Mouse (Mus musculus) MEL (cell line): ENCODE data around the gene Cldnd2. TPM values are rescaled to one million over a fixed set of nuclear protein-coding genes. Genes with fewer than 3 reads are reported as not detected.

Experiments used
- DNase-seq: peaks from one replicate; pipeline ENCODE4 v3.0.0; 2011; ENCODE audit warnings: low read depth, low spot score
- H3K27ac ChIP-seq: 2 replicates; pipeline ENCODE4 v1.5.1; 2012; ENCODE audit warnings: low read depth, mild to moderate bottlenecking, control low read depth, low read length, moderate library complexity; ENCODE audit not compliant: control insufficient read depth
- H3K27me3 ChIP-seq, 2 experiments: fragments of 150-350 bp in 1 of 2; sonication (generic) in 1 of 2; 2 replicates each; pipeline ENCODE4 v1.6.1; 2012; ENCODE audit warnings: low read length in 2 of 2, mild to moderate bottlenecking in 2 of 2, improper control_type of control experiment in 1 of 2, moderate library complexity in 1 of 2; ENCODE audit not compliant: insufficient read depth in 2 of 2, control insufficient read depth in 1 of 2
- H3K36me3 ChIP-seq, 2 experiments: 2 replicates each; pipeline ENCODE4 v1.6.1; 2012 to 2014; ENCODE audit warnings: low read length in 2 of 2, improper control_type of control experiment in 1 of 2, inconsistent platforms in 1 of 2, mild to moderate bottlenecking in 1 of 2; ENCODE audit not compliant: insufficient read depth in 2 of 2, control insufficient read depth in 1 of 2
- H3K4me1 ChIP-seq, 2 experiments: fragments of 150-350 bp in 1 of 2; sonication (generic) in 1 of 2; 2 replicates each; pipeline ENCODE4 v1.6.1; 2012; ENCODE audit warnings: low read length in 2 of 2, improper control_type of control experiment in 1 of 2, mild to moderate bottlenecking in 1 of 2; ENCODE audit not compliant: insufficient read depth in 2 of 2, control insufficient read depth in 1 of 2
- H3K4me3 ChIP-seq, 2 experiments: fragments of 150-350 bp in 1 of 2; sonication (generic) in 1 of 2; 2 replicates each; pipeline ENCODE4 v1.5.1; 2012; ENCODE audit warnings: low read depth in 2 of 2, low read length in 2 of 2, mild to moderate bottlenecking in 2 of 2, moderate library complexity in 2 of 2, control low read depth in 1 of 2, improper control_type of control experiment in 1 of 2; ENCODE audit not compliant: control insufficient read depth in 1 of 2, insufficient read depth in 1 of 2
- H3K79me2 ChIP-seq: 2 replicates; pipeline ENCODE4 v1.6.1; 2012; ENCODE audit warnings: mild to moderate bottlenecking, low read length, moderate library complexity; ENCODE audit not compliant: control insufficient read depth, poor library complexity, insufficient read depth
- H3K9ac ChIP-seq: 2 replicates; pipeline ENCODE4 v1.6.1; 2012; ENCODE audit warnings: low read depth, mild to moderate bottlenecking, control low read depth, low read length, moderate library complexity; ENCODE audit not compliant: control insufficient read depth, poor library complexity, severe bottlenecking
- H3K9me3 ChIP-seq: fragments of 150-350 bp; sonication (generic); replicated peaks from 2 replicates; pipeline ENCODE4 v1.6.1; 2012; ENCODE audit warnings: mild to moderate bottlenecking, low read length, improper control_type of control experiment, moderate library complexity; ENCODE audit not compliant: insufficient read depth
- BHLHE40 ChIP-seq: IDR thresholded peaks from 2 replicates; pipeline ENCODE4 v1.6.1; 2012; ENCODE audit warnings: low read depth, mild to moderate bottlenecking, inconsistent platforms, low read length, improper control_type of control experiment, borderline replicate concordance
- CTCF ChIP-seq, 3 experiments: IDR thresholded peaks in 2 of 3; conservative IDR thresholded peaks in 1 of 3; 2 replicates each; pipeline ENCODE4 v1.5.1; 2011 to 2012; ENCODE audit warnings: low read length in 3 of 3, low read depth in 2 of 3, mild to moderate bottlenecking in 2 of 3, improper control_type of control experiment in 1 of 3, inconsistent platforms in 1 of 3, mixed read lengths in 1 of 3, moderate library complexity in 1 of 3; ENCODE audit not compliant: control insufficient read depth in 1 of 3, insufficient read depth in 1 of 3, poor library complexity in 1 of 3, severe bottlenecking in 1 of 3
- ELF1 ChIP-seq: IDR thresholded peaks from 2 replicates; pipeline ENCODE4 v1.6.1; 2014; ENCODE audit warnings: low read depth, mild to moderate bottlenecking, inconsistent platforms, low read length, improper control_type of control experiment, moderate library complexity
- EP300 ChIP-seq, 2 experiments: IDR thresholded peaks; 2 replicates each; pipeline ENCODE4 v1.6.1; 2011; ENCODE audit warnings: improper control_type of control experiment in 2 of 2, low read length in 2 of 2, low read depth in 1 of 2, mild to moderate bottlenecking in 1 of 2
- GABPA ChIP-seq: IDR thresholded peaks from 2 replicates; pipeline ENCODE4 v1.6.1; 2012; ENCODE audit warnings: low read depth, mild to moderate bottlenecking, inconsistent platforms, low read length, improper control_type of control experiment, moderate library complexity
- HCFC1 ChIP-seq: IDR thresholded peaks from 2 replicates; pipeline ENCODE4 v1.6.1; 2012; ENCODE audit warnings: low read depth, mild to moderate bottlenecking, inconsistent platforms, low read length, improper control_type of control experiment, moderate library complexity
- MAFK ChIP-seq: IDR thresholded peaks from 2 replicates; pipeline ENCODE4 v1.6.1; 2011; ENCODE audit warnings: low read depth, mild to moderate bottlenecking, low read length, improper control_type of control experiment, borderline replicate concordance
- MAX ChIP-seq: IDR thresholded peaks from 2 replicates; pipeline ENCODE4 v1.6.1; 2011; ENCODE audit warnings: low read length, improper control_type of control experiment
- MEF2A ChIP-seq: IDR thresholded peaks from 2 replicates; pipeline ENCODE4 v1.6.1; 2014; ENCODE audit warnings: low read depth, mild to moderate bottlenecking, inconsistent platforms, low read length, improper control_type of control experiment; ENCODE audit not compliant: poor library complexity, insufficient replicate concordance, severe bottlenecking; ENCODE audit errors: extremely low read depth
- NELFE ChIP-seq: IDR thresholded peaks from 2 replicates; pipeline ENCODE4 v1.6.1; 2011; ENCODE audit warnings: low read depth, low read length, improper control_type of control experiment
- NRF1 ChIP-seq: IDR thresholded peaks from 2 replicates; pipeline ENCODE4 v1.6.1; 2014; ENCODE audit warnings: low read depth, mild to moderate bottlenecking, inconsistent platforms, low read length, improper control_type of control experiment, moderate library complexity; ENCODE audit not compliant: poor library complexity, insufficient read depth, severe bottlenecking
- POLR2A ChIP-seq, 2 experiments: IDR thresholded peaks; 2 replicates each; pipeline ENCODE4 v1.6.1; 2011 to 2012; ENCODE audit warnings: low read length in 2 of 2, mild to moderate bottlenecking in 2 of 2, control low read depth in 1 of 2, improper control_type of control experiment in 1 of 2, low read depth in 1 of 2, moderate library complexity in 1 of 2; ENCODE audit not compliant: control insufficient read depth in 1 of 2, insufficient read depth in 1 of 2, poor library complexity in 1 of 2
- POLR2AphosphoS5 ChIP-seq: IDR thresholded peaks from 2 replicates; pipeline ENCODE4 v1.6.1; 2012; ENCODE audit warnings: low read depth, borderline replicate concordance, mild to moderate bottlenecking, inconsistent platforms, low read length, moderate library complexity, mixed read lengths
- RAD21 ChIP-seq: IDR thresholded peaks from 2 replicates; pipeline ENCODE4 v1.6.1; 2011; ENCODE audit warnings: mild to moderate bottlenecking, low read depth, low read length, improper control_type of control experiment
- RCOR1 ChIP-seq: IDR thresholded peaks from 2 replicates; pipeline ENCODE4 v1.6.1; 2012; ENCODE audit warnings: low read depth, mild to moderate bottlenecking, inconsistent platforms, low read length, improper control_type of control experiment
- SIN3A ChIP-seq: IDR thresholded peaks from 2 replicates; pipeline ENCODE4 v1.6.1; 2012; ENCODE audit warnings: low read length, improper control_type of control experiment, inconsistent platforms
- SMC3 ChIP-seq: IDR thresholded peaks from 2 replicates; pipeline ENCODE4 v1.6.1; 2011; ENCODE audit warnings: low read depth, low read length, improper control_type of control experiment
- TCF12 ChIP-seq: IDR thresholded peaks from 2 replicates; pipeline ENCODE4 v1.6.1; 2014; ENCODE audit warnings: low read depth, mild to moderate bottlenecking, inconsistent platforms, low read length, improper control_type of control experiment, moderate library complexity
- UBTF ChIP-seq: IDR thresholded peaks from 2 replicates; pipeline ENCODE4 v1.6.1; 2012; ENCODE audit warnings: low read depth, mild to moderate bottlenecking, inconsistent platforms, low read length, improper control_type of control experiment, moderate library complexity, borderline replicate concordance; ENCODE audit not compliant: insufficient read depth
- USF1 ChIP-seq: IDR thresholded peaks from 2 replicates; pipeline ENCODE4 v1.6.1; 2014; ENCODE audit warnings: low read depth, mild to moderate bottlenecking, inconsistent platforms, low read length, improper control_type of control experiment, moderate library complexity
- ZKSCAN1 ChIP-seq: IDR thresholded peaks from 2 replicates; pipeline ENCODE4 v1.6.1; 2012; ENCODE audit warnings: low read depth, mild to moderate bottlenecking, inconsistent platforms, low read length, improper control_type of control experiment, moderate library complexity
- ZMIZ1 ChIP-seq: IDR thresholded peaks from 2 replicates; pipeline ENCODE4 v1.6.1; 2012; ENCODE audit warnings: low read depth, mild to moderate bottlenecking, inconsistent platforms, low read length, improper control_type of control experiment, moderate library complexity
- polyA plus RNA-seq, 2 experiments: library from polyadenylated mRNA; stranded (reverse) in 1 of 2; unstranded in 1 of 2; fragments of >175 nt in 1 of 2; fragments of >200 nt in 1 of 2; gene quantifications; 2 replicates each; pipeline versions ENCODE4 v1.2.1 to v1.2.4; 2012; ENCODE audit warnings: low replicate concordance in 2 of 2, low read depth in 1 of 2; ENCODE audit not compliant: insufficient read length in 2 of 2, insufficient read depth in 1 of 2, missing spikeins in 1 of 2
- total RNA-seq: library from RNA; depleted of rRNA; stranded (reverse); fragments of 300-350 nt; gene quantifications from 2 replicates; pipeline ENCODE4 v1.2.3, GENCODE M21; 2012

Cldnd2 gene
- total and polyA plus RNA-seq, 3 experiments, result not detected

GRCm38 (mm10) chr7:43422995-43423617 is 17.5 kb upstream of the Cldnd2 start:
- Histone ChIP-seq H3K36me3 (no peaks in the 10 kb centered on the region), H3K4me1 (no peaks in the 10 kb centered on the region), H3K79me2 (no peaks in the 10 kb centered on the region), H3K9me3 (no peaks in the 10 kb centered on the region), H3K27me3 (no peaks in the 10 kb centered on the region), H3K4me3 (no peak overlapping the region), H3K27ac (no peak overlapping the region), H3K9ac (no peak overlapping the region)
- peak; percentile 65 for DNase-seq
- TF ChIP-seq ELF1 (no peak), MAX (no peak), GABPA (no peak), SIN3A (no peak), ZMIZ1 (no peak), SMC3 (peak; percentile 62), CTCF (IDR thresholded peaks at IDR 0.05 in 2 of 3, conservative IDR thresholded peaks at IDR 0.05 in 1 of 3; ENCODE audit: control insufficient read depth in 1 of 3, insufficient read depth in 1 of 3, low read depth in 2 of 3, low read length in 3 of 3, poor library complexity in 1 of 3, severe bottlenecking in 1 of 3) (peak; percentile 78 to 88 (median 83)), RAD21 (peak; percentile 54), UBTF (no peak)

GRCm38 (mm10) chr7:43423991-43424625 is 16.5 kb upstream of the Cldnd2 start:
- DNase-seq, result no peak
- TF ChIP-seq RCOR1, result no peak
- no peak for TF ChIP-seq POLR2AphosphoS5
- TF ChIP-seq HCFC1, result no peak
- TF ChIP-seq EP300 (IDR thresholded peaks at IDR 0.05; ENCODE audit: low read depth in 1 of 2, low read length in 2 of 2), result no peak
- no peak for TF ChIP-seq MAFK
- no peak for TF ChIP-seq ELF1
- no peak for TF ChIP-seq ZKSCAN1
- TF ChIP-seq USF1, result no peak
- no peak for TF ChIP-seq POLR2A (IDR thresholded peaks at IDR 0.05; ENCODE audit: control insufficient read depth in 1 of 2, insufficient read depth in 1 of 2, low read depth in 1 of 2, low read length in 2 of 2, poor library complexity in 1 of 2)
- TF ChIP-seq BHLHE40, result no peak
- TF ChIP-seq MEF2A, result no peak
- TF ChIP-seq NELFE, result no peak
- no peak for TF ChIP-seq SIN3A
- TF ChIP-seq CTCF (IDR thresholded peaks at IDR 0.05 in 2 of 3, conservative IDR thresholded peaks at IDR 0.05 in 1 of 3; ENCODE audit: control insufficient read depth in 1 of 3, insufficient read depth in 1 of 3, low read depth in 2 of 3, low read length in 3 of 3, poor library complexity in 1 of 3, severe bottlenecking in 1 of 3), result no peak
- no peak for TF ChIP-seq TCF12
- TF ChIP-seq NRF1, result no peak
- Histone ChIP-seq H3K9ac (no peak overlapping the region), H3K4me3 (no peak overlapping the region), H3K36me3 (no peaks in the 10 kb centered on the region), H3K27ac (no peak overlapping the region), H3K79me2 (no peaks in the 10 kb centered on the region), H3K4me1 (no peaks in the 10 kb centered on the region), H3K9me3 (no peaks in the 10 kb centered on the region), H3K27me3 (no peaks in the 10 kb centered on the region)
